Mouse (Mus musculus) ES-E14 (cell line): ENCODE measurements around the gene Gstt1. TPM values are rescaled to one million over a fixed set of nuclear protein-coding genes. Genes with fewer than 3 reads are reported as not detected.

Experiments
- DNase-seq: peaks from one replicate; pipeline ENCODE4 v3.0.0-alpha.2; 2013; ENCODE audit warnings: low read depth, low spot score
- H3K27ac ChIP-seq: 2 replicates; pipeline ENCODE4 v1.5.1; 2012; ENCODE audit warnings: low read depth, mild to moderate bottlenecking, low read length, moderate library complexity, mixed read lengths; ENCODE audit not compliant: poor library complexity, insufficient read depth, severe bottlenecking
- H3K36me3 ChIP-seq: 2 replicates; pipeline ENCODE4 v1.6.1; 2012; ENCODE audit warnings: mild to moderate bottlenecking, low read length, moderate library complexity, mixed read lengths; ENCODE audit not compliant: control insufficient read depth, poor library complexity, insufficient read depth, severe bottlenecking
- H3K4me1 ChIP-seq, 2 experiments: fragments of 150-350 bp in 1 of 2; sonication (generic) in 1 of 2; 2 replicates each; pipeline ENCODE4 v1.6.1; 2012; ENCODE audit warnings: low read length in 2 of 2, mild to moderate bottlenecking in 1 of 2, mixed read lengths in 1 of 2; ENCODE audit not compliant: control insufficient read depth in 2 of 2, insufficient read depth in 2 of 2, poor library complexity in 1 of 2
- H3K4me3 ChIP-seq, 2 experiments: fragments of 150-350 bp in 1 of 2; sonication (generic) in 1 of 2; 2 replicates each; pipeline ENCODE4 v1.5.1; 2012; ENCODE audit warnings: low read length in 2 of 2, low read depth in 1 of 2, mild to moderate bottlenecking in 1 of 2, mixed read lengths in 1 of 2; ENCODE audit not compliant: insufficient read depth in 1 of 2, poor library complexity in 1 of 2, severe bottlenecking in 1 of 2
- H3K9ac ChIP-seq: 2 replicates; pipeline ENCODE4 v1.6.1; 2012; ENCODE audit warnings: low read depth, mild to moderate bottlenecking, low read length, mixed read lengths; ENCODE audit not compliant: poor library complexity, insufficient read depth, severe bottlenecking
- H3K9me3 ChIP-seq: fragments of 150-350 bp; sonication (generic); 2 replicates; pipeline ENCODE4 v1.6.1; 2012; ENCODE audit warnings: low read depth, mild to moderate bottlenecking, low read length; ENCODE audit not compliant: control insufficient read depth, insufficient read depth
- CHD2 ChIP-seq: IDR thresholded peaks from 2 replicates; pipeline ENCODE4 v1.6.1; 2014; ENCODE audit warnings: mild to moderate bottlenecking, low read depth, low read length, inconsistent platforms
- HCFC1 ChIP-seq: IDR thresholded peaks from 2 replicates; pipeline ENCODE4 v1.6.1; 2012; ENCODE audit warnings: low read length, inconsistent platforms, borderline replicate concordance; ENCODE audit not compliant: insufficient read depth
- MAFK ChIP-seq: IDR thresholded peaks from 2 replicates; pipeline ENCODE4 v1.6.1; 2014; ENCODE audit warnings: mild to moderate bottlenecking, low read depth, low read length, inconsistent platforms; ENCODE audit not compliant: insufficient read depth
- ZC3H11A ChIP-seq: IDR thresholded peaks from 2 replicates; pipeline ENCODE4 v1.6.1; 2012; ENCODE audit warnings: low read depth, mild to moderate bottlenecking, inconsistent platforms, low read length, borderline replicate concordance
- ZNF384 ChIP-seq: IDR thresholded peaks from 2 replicates; pipeline ENCODE4 v1.6.1; 2012; ENCODE audit warnings: low read depth, low read length, inconsistent platforms
- in situ Hi-C, 2 experiments: fragments of 600-800 bp; cut with MboI; formaldehyde crosslinking; loops; one replicate each; pipeline ENCODE4 v1.15.1; 2025; ENCODE audit warnings: low sequenced_read_pairs in 2 of 2, inconsistent platforms in 1 of 2; ENCODE audit not compliant: unreplicated experiment in 2 of 2
- total RNA-seq: library from RNA; depleted of rRNA; stranded (reverse); fragments of 300-350 nt; gene quantifications from 2 replicates; pipeline ENCODE4 v1.2.3, GENCODE M21; 2012

Gene Gstt1
- total RNA-seq, 1 experiment, result 5.8 TPM

DNA sequence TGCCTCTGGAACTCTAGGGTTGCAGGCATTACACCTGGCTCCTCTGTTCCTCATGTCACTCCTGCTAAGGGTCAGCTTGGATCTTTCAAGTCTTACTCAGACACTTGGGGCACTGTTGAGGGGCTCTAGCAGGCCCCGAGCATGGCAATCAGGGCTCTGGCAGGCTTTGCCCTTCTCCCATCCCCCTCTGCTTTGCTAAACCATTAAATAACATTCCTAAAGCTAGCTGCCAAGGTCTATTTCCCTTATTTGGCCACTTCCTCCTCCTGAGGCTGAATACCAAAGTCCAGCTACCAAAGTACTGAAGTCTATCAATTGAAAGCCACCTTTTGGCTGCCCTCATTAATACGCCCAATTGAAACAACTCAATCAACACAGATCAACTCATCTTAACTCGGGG is 3.5 kb downstream of the Gstt1 start:
- DNase-seq, result no peak
- peaks cover 4 to 22% of the 10 kb centered on the region in 2 experiments for H3K4me1 ChIP-seq
- H3K27ac ChIP-seq, result no peak overlapping the region

DNA sequence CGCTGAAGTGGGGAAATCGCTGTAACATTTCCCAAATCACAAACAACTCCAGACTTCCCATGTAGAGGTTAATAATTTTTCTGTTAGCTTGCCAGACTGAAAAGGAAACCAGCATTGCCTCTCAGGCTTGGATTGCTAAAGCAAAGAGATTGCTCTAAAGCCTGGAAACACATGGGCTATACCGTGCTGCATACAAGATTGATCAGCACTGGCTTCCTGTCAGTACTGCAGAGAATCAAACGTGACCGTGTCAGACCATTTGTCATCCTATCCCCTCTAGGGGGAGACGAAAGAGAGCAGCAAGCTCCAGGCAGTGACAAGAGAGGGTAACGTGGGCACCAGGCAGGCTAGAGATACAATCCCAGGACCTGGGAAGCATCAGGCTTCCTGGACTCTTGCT is 7.6 kb downstream of the Gstt1 start:
- no peak overlapping the region for H3K4me3 ChIP-seq
- DNase-seq, result no peak
- no peaks in the 10 kb centered on the region for H3K9me3 ChIP-seq
- in situ Hi-C loops, result no loop called here
- no peak overlapping the region for H3K9ac ChIP-seq
- H3K36me3 ChIP-seq, result no peaks in the 10 kb centered on the region
- H3K4me1 ChIP-seq, result peaks cover 4 to 17% of the 10 kb centered on the region in 2 experiments
- H3K27ac ChIP-seq, result no peak overlapping the region
- TF ChIP-seq MAFK (no peak), ZC3H11A (no peak), HCFC1 (no peak), ZNF384 (no peak), CHD2 (no peak)

More for the DNA sequence above, 3.5 kb downstream of the Gstt1 start:
- Histone ChIP-seq H3K4me3 (no peak overlapping the region), H3K9me3 (no peaks in the 10 kb centered on the region), H3K9ac (no peak overlapping the region), H3K36me3 (no peaks in the 10 kb centered on the region)
- TF ChIP-seq HCFC1, result no peak
- no peak for TF ChIP-seq CHD2
- no peak for TF ChIP-seq MAFK
- TF ChIP-seq ZC3H11A, result no peak
- no peak for TF ChIP-seq ZNF384
- in situ Hi-C loops, result no loop called here

DNA sequence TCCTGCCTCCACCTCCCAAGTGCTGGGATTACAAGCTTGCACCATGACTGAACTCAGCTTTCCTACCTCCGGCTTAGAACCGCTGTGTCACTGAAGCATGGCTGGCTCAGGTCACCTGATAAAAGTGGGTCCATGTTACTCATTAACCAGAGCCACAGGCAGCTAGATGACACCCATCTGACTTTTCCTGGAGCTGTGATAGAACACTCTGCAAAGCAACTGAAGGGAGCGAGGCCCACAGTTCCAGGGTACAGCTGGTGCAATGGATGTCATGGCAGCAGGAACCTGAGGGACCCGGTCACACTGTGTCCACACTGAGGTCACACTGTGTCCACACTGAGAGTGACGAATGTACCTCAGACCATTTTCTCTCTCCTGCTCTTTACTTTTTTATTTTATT is 8.5 kb downstream of the Gstt1 start:
- Histone ChIP-seq H3K4me3 (no peak overlapping the region), H3K9me3 (no peaks in the 10 kb centered on the region), H3K36me3 (no peaks in the 10 kb centered on the region), H3K4me1 (peaks cover 1 to 13% of the 10 kb centered on the region in 2 experiments; a peak in 2 of 4 replicates), H3K9ac (no peak overlapping the region), H3K27ac (no peak overlapping the region)
- no peak for DNase-seq
- in situ Hi-C loops, result no loop called here
- TF ChIP-seq ZNF384, result no peak

DNA sequence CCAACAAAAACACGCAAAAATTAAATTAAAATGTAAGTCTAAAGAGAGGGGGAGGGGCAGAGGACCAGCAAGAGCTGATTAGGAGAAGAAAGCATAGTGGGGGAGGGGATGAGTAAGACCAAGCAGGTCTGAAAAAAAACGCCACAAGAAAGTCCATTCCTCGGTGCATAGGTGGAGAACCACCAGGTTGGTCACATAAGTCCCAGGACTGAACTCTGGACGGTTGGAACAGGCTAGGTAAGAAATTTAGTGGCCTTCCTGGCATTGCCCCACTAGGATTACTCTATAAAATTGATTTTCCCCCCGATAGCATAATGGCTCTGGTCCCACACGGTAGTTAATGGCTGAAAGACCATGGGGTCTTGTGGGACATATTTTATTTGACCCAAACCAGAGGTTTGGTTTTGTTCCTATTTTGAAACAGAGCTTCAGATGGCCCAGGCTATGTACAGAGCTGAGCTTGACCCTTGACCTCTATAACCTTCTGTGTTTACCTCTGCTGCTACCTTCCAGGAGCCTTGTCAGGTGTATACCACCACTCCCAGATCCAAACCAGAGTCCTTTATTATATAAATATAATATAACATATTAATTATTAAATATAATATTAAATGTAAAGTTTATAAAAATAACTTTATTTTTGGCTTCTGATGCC is 9.2 kb downstream of the Gstt1 start:
- Histone ChIP-seq H3K4me1 (peaks cover 0 to 7% of the 10 kb centered on the region in 2 experiments; a peak in 1 of 4 replicates), H3K36me3 (no peaks in the 10 kb centered on the region), H3K9me3 (no peaks in the 10 kb centered on the region), H3K4me3 (no peak overlapping the region), H3K27ac (no peak overlapping the region), H3K9ac (no peak overlapping the region)
- DNase-seq, result no peak
- TF ChIP-seq CHD2, result no peak
- no peak for TF ChIP-seq HCFC1
- TF ChIP-seq ZNF384, result no peak
- TF ChIP-seq ZC3H11A, result no peak
- TF ChIP-seq MAFK, result no peak
- in situ Hi-C loops, result no loop called here

DNA sequence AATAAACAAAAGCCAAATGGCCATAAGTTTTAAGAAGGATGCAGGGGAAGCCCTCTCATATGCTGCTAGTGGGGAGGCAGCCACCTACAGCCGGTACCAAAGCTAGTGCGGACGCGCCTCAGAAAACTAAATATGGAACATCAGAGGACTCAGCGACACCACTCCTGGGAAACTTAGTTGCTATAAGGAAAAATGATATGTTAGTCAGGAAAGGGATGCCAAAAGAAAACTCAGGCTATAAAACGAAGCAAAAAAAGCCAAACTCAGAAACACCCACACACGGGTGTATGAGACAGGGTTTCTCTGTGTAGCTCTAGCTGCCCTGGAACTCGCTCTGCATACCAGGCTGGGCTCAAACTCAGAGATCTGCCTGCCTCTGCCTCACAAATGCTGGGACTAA is 10.1 kb downstream of the Gstt1 start:
- H3K4me3 ChIP-seq, result no peak overlapping the region
- no peak for DNase-seq
- in situ Hi-C loops, result no loop called here
- no peak overlapping the region for H3K9ac ChIP-seq
- no peaks in the 10 kb centered on the region for H3K9me3 ChIP-seq
- H3K4me1 ChIP-seq, result peaks cover 0 to 5% of the 10 kb centered on the region in 2 experiments; a peak in 1 of 4 replicates
- no peak overlapping the region for H3K27ac ChIP-seq
- TF ChIP-seq CHD2 (no peak), ZC3H11A (no peak), ZNF384 (no peak), MAFK (no peak), HCFC1 (no peak)
- H3K36me3 ChIP-seq, result no peaks in the 10 kb centered on the region
